Mouse (Mus musculus): ENCODE results near the gene Prkrip1.
"Not testable (repeated sequence)": the region's sequence is repeated elsewhere in the genome, so short reads cannot be mapped to it uniquely, and the experiment has no call there.

Prkrip1 gene

GRCm38 (mm10) chr5:136160084-136160483 is 38.7 kb downstream of the Prkrip1 start:
- DNase-seq (ENCODE audit: low read depth), result not testable (repeated sequence)

GRCm38 (mm10) chr5:136155399-136155798 is 43.4 kb downstream of the Prkrip1 start:
- no peak for DNase-seq (ENCODE audit: low read depth)

- DNase-seq (ENCODE audit: low read depth), result no peak
Measured at GRCm38 (mm10) chr5:136152365-136152764, 46.4 kb downstream of the Prkrip1 start.

- DNase-seq (ENCODE audit: low read depth), result peak; percentile 93
Measured at GRCm38 (mm10) chr5:136149134-136149576, 49.6 kb downstream of the Prkrip1 start.

- no peak for DNase-seq (ENCODE audit: low read depth)
Measured at GRCm38 (mm10) chr5:136147704-136148103, 51.1 kb downstream of the Prkrip1 start.

GRCm38 (mm10) chr5:136146936-136147335 is 51.8 kb downstream of the Prkrip1 start:
- no peak for DNase-seq (ENCODE audit: low read depth)

GRCm38 (mm10) chr5:136144606-136145430 is 53.9 kb downstream of the Prkrip1 start:
- DNase-seq (ENCODE audit: low read depth), result no peak

GRCm38 (mm10) chr5:136143161-136143755 is 55.5 kb downstream of the Prkrip1 start:
- peak; percentile 90 for DNase-seq (ENCODE audit: low read depth)

GRCm38 (mm10) chr5:136142746-136143145 is 56.0 kb downstream of the Prkrip1 start:
- DNase-seq (ENCODE audit: low read depth), result peak; percentile 49

GRCm38 (mm10) chr5:136140057-136140482 is 58.7 kb downstream of the Prkrip1 start:
- DNase-seq (ENCODE audit: low read depth), result no peak

- no peak for DNase-seq (ENCODE audit: low read depth)
Measured at GRCm38 (mm10) chr5:136139393-136139792, 59.4 kb downstream of the Prkrip1 start.

GRCm38 (mm10) chr5:136137658-136138274 is 61.0 kb downstream of the Prkrip1 start:
- DNase-seq (ENCODE audit: low read depth), result peak; percentile 81

- peak; percentile 63 for DNase-seq (ENCODE audit: low read depth)
Measured at GRCm38 (mm10) chr5:136136292-136136990, 62.3 kb downstream of the Prkrip1 start.

- DNase-seq (ENCODE audit: low read depth), result peak; percentile 98
Measured at GRCm38 (mm10) chr5:136135571-136136291, 63.0 kb downstream of the Prkrip1 start, which contains the start of the genes Lrwd1 and Alkbh4. TSS of gene Lrwd1 (minus strand) at chr5:136136074. TSS of gene Alkbh4 (plus strand) at chr5:136136146.
